Mouse (Mus musculus) liver, embryonic 15.5 days (tissue): ENCODE measurements around the gene St3gal3. TPM values are rescaled to one million over a fixed set of nuclear protein-coding genes. Genes with fewer than 3 reads are reported as not detected.
A peak's percentile ranks its signal among the peaks of the same experiment; 100 is the strongest.

Experiments
- ATAC-seq: fragments of 200-750 bp; cut with Nextera tagmentation; 2 replicates; pipeline ENCODE4 v1.8.0; 2017; ENCODE audit warnings: moderate number of reproducible peaks, mild to moderate bottlenecking, moderate library complexity; ENCODE audit not compliant: insufficient read depth
- H3K27ac ChIP-seq: fragments of 300-500 bp; sonication (generic); replicated peaks from 2 replicates; pipeline ENCODE4 v1.5.1; 2015; ENCODE audit warnings: mild to moderate bottlenecking, inconsistent platforms
- H3K27me3 ChIP-seq: fragments of 300-500 bp; sonication (generic); 2 replicates; pipeline ENCODE4 v1.6.1; 2015; ENCODE audit warnings: mild to moderate bottlenecking, inconsistent platforms
- H3K36me3 ChIP-seq: fragments of 300-500 bp; sonication (generic); replicated peaks from 2 replicates; pipeline ENCODE4 v1.6.1; 2015; ENCODE audit warnings: moderate library complexity, mild to moderate bottlenecking, inconsistent platforms
- H3K4me1 ChIP-seq: fragments of 300-500 bp; sonication (generic); replicated peaks from 2 replicates; pipeline ENCODE4 v1.6.1; 2015; ENCODE audit warnings: inconsistent platforms
- H3K4me2 ChIP-seq: fragments of 300-500 bp; sonication (generic); 2 replicates; pipeline ENCODE4 v1.6.1; 2015; ENCODE audit warnings: moderate library complexity, mild to moderate bottlenecking, inconsistent platforms
- H3K4me3 ChIP-seq: fragments of 300-500 bp; sonication (generic); replicated peaks from 2 replicates; pipeline ENCODE4 v1.5.1; 2015; ENCODE audit warnings: mild to moderate bottlenecking, inconsistent platforms
- H3K9ac ChIP-seq: fragments of 300-500 bp; sonication (generic); 2 replicates; pipeline ENCODE4 v1.6.1; 2015; ENCODE audit warnings: moderate library complexity, mild to moderate bottlenecking, inconsistent platforms
- H3K9me3 ChIP-seq: fragments of 300-500 bp; sonication (generic); replicated peaks from 2 replicates; pipeline ENCODE4 v1.6.1; 2016; ENCODE audit warnings: inconsistent platforms
- WGBS: fragments of 180-500 bp; shearing (Covaris S2); methylation state at CpG from one replicate; pipeline ENCODE4 v1.1.7; 2015; ENCODE audit warnings: mixed read lengths; ENCODE audit not compliant: insufficient replicate concordance; 5-methylcytosine and 5-hydroxymethylcytosine counted together
- polyA plus RNA-seq: library from polyadenylated mRNA; unstranded; fragments of >200 nt; fragmentation: Nextera tagmentation; extraction: Ambion mirVana; gene quantifications from 2 replicates; pipeline ENCODE4 v1.2.1, GENCODE M21; 2015

St3gal3 gene
- polyA plus RNA-seq, 1 experiment from 2014 or later, result 2.0 TPM

- Histone ChIP-seq H3K9me3 (no peaks in the 10 kb centered on the region), H3K4me1 (peaks cover 17% of the 10 kb centered on the region), H3K27me3 (no peaks in the 10 kb centered on the region), H3K27ac (no peak overlapping the region), H3K9ac (no peak overlapping the region), H3K4me3 (no peak overlapping the region), H3K4me2 (no peak overlapping the region), H3K36me3 (peaks cover 56% of the 10 kb centered on the region)
- no peak for ATAC-seq
- WGBS, result 76% methylated on average over 7 of the region's 7 CpGs
Measured at GRCm38 (mm10) chr4:117895339-117895738, 239.4 kb downstream of the St3gal3 start.

- no peak overlapping the region for H3K4me3 ChIP-seq
- peaks cover 52% of the 10 kb centered on the region for H3K36me3 ChIP-seq
- H3K4me2 ChIP-seq, result no peak overlapping the region
- ATAC-seq, result no peak
- no peak overlapping the region for H3K27ac ChIP-seq
- 81% methylated on average over 8 of the region's 8 CpGs for WGBS
- H3K4me1 ChIP-seq, result peaks cover 22% of the 10 kb centered on the region
- H3K9me3 ChIP-seq, result no peaks in the 10 kb centered on the region
- no peaks in the 10 kb centered on the region for H3K27me3 ChIP-seq
- H3K9ac ChIP-seq, result no peak overlapping the region
Measured at GRCm38 (mm10) chr4:117894601-117895000, 240.1 kb downstream of the St3gal3 start.

GRCm38 (mm10) chr4:117893376-117893775 lies 241.3 kb downstream of the St3gal3 start:
- peaks cover 47% of the 10 kb centered on the region for H3K36me3 ChIP-seq
- no peak overlapping the region for H3K4me3 ChIP-seq
- no peak overlapping the region for H3K27ac ChIP-seq
- H3K9me3 ChIP-seq, result no peaks in the 10 kb centered on the region
- no peaks in the 10 kb centered on the region for H3K27me3 ChIP-seq
- peaks cover 22% of the 10 kb centered on the region for H3K4me1 ChIP-seq
- no peak overlapping the region for H3K9ac ChIP-seq
- no peak for ATAC-seq
- 22% methylated on average over 9 of the region's 9 CpGs for WGBS
- no peak overlapping the region for H3K4me2 ChIP-seq

GRCm38 (mm10) chr4:117891738-117892161 lies 243.0 kb downstream of the St3gal3 start, which contains the start of gene Dph2:
Dph2 (minus strand) TSS chr4:117892032.
- Histone ChIP-seq H3K27ac (no peak within 1 kb of the TSS; the same call in 1 of the 2 replicates), H3K36me3 (peaks cover 34% of the 10 kb centered on the region), H3K4me1 (peaks cover 31% of the 10 kb centered on the region), H3K9ac (peak within 1 kb of the TSS; percentile 62), H3K4me2 (peak within 1 kb of the TSS; percentile 86), H3K4me3 (peak within 1 kb of the TSS; percentile 84), H3K9me3 (no peaks in the 10 kb centered on the region), H3K27me3 (no peaks in the 10 kb centered on the region)
- ATAC-seq, result peak; percentile 69
- 0% methylated on average over 21 of the region's 21 CpGs for WGBS

- WGBS, result 85% methylated on average over 8 of the region's 8 CpGs
- Histone ChIP-seq H3K27ac (no peak overlapping the region), H3K4me1 (peaks cover 40% of the 10 kb centered on the region), H3K9ac (no peak overlapping the region), H3K4me2 (peak overlapping the region; percentile 86), H3K4me3 (peak overlapping the region; percentile 84), H3K9me3 (no peaks in the 10 kb centered on the region), H3K36me3 (peaks cover 29% of the 10 kb centered on the region), H3K27me3 (no peaks in the 10 kb centered on the region)
- ATAC-seq, result no peak
Measured at GRCm38 (mm10) chr4:117890750-117891149, 244.0 kb downstream of the St3gal3 start.

GRCm38 (mm10) chr4:117890031-117890430 lies 244.7 kb downstream of the St3gal3 start:
- peaks cover 47% of the 10 kb centered on the region for H3K4me1 ChIP-seq
- H3K9me3 ChIP-seq, result no peaks in the 10 kb centered on the region
- H3K36me3 ChIP-seq, result peaks cover 34% of the 10 kb centered on the region
- 78% methylated on average over 14 of the region's 14 CpGs for WGBS
- no peaks in the 10 kb centered on the region for H3K27me3 ChIP-seq
- H3K9ac ChIP-seq, result no peak overlapping the region
- no peak overlapping the region for H3K4me2 ChIP-seq
- no peak for ATAC-seq
- H3K4me3 ChIP-seq, result no peak overlapping the region
- no peak overlapping the region for H3K27ac ChIP-seq

- ATAC-seq, result no peak
- Histone ChIP-seq H3K36me3 (peaks cover 37% of the 10 kb centered on the region), H3K27me3 (peaks cover 3% of the 10 kb centered on the region; the same call in 1 of the 2 replicates), H3K4me2 (no peak overlapping the region), H3K9me3 (no peaks in the 10 kb centered on the region), H3K9ac (no peak overlapping the region), H3K4me1 (peaks cover 52% of the 10 kb centered on the region), H3K27ac (no peak overlapping the region), H3K4me3 (no peak overlapping the region)
- 80% methylated on average over 15 of the region's 15 CpGs for WGBS
Measured at GRCm38 (mm10) chr4:117889471-117889870, 245.2 kb downstream of the St3gal3 start.

- no peak overlapping the region for H3K27ac ChIP-seq
- WGBS, result 67% methylated on average over 2 of the region's 2 CpGs
- no peak overlapping the region for H3K9ac ChIP-seq
- H3K9me3 ChIP-seq, result no peaks in the 10 kb centered on the region
- H3K36me3 ChIP-seq, result peaks cover 36% of the 10 kb centered on the region
- H3K4me1 ChIP-seq, result peaks cover 67% of the 10 kb centered on the region
- peak overlapping the region; percentile 86 for H3K4me3 ChIP-seq
- H3K4me2 ChIP-seq, result peak overlapping the region; percentile 91
- ATAC-seq, result no peak
- H3K27me3 ChIP-seq, result peaks cover 19% of the 10 kb centered on the region
Measured at GRCm38 (mm10) chr4:117887920-117888319, 246.8 kb downstream of the St3gal3 start.

- Histone ChIP-seq H3K36me3 (peaks cover 36% of the 10 kb centered on the region), H3K4me2 (peak within 1 kb of the TSS; percentile 91), H3K4me1 (peaks cover 70% of the 10 kb centered on the region), H3K27ac (peak within 1 kb of the TSS; percentile 91), H3K9me3 (no peaks in the 10 kb centered on the region), H3K4me3 (peak within 1 kb of the TSS; percentile 86), H3K9ac (peak within 1 kb of the TSS; percentile 94), H3K27me3 (peaks cover 26% of the 10 kb centered on the region)
- WGBS, result under 1% methylated on average over 37 of the region's 37 CpGs
- peak; percentile 90 for ATAC-seq
Measured at GRCm38 (mm10) chr4:117887133-117887532, 247.6 kb downstream of the St3gal3 start, which contains the start of gene Atp6v0b. Atp6v0b (minus strand) TSS chr4:117887333.

GRCm38 (mm10) chr4:117886644-117887043 lies 248.1 kb downstream of the St3gal3 start:
- WGBS, result under 1% methylated on average over 24 of the region's 24 CpGs
- ATAC-seq, result peak; percentile 63
- Histone ChIP-seq H3K27me3 (peaks cover 31% of the 10 kb centered on the region), H3K4me2 (peak overlapping the region; percentile 91), H3K9me3 (no peaks in the 10 kb centered on the region), H3K27ac (peak overlapping the region; percentile 91), H3K9ac (peak overlapping the region; percentile 94), H3K4me3 (peak overlapping the region; percentile 86), H3K36me3 (peaks cover 36% of the 10 kb centered on the region), H3K4me1 (peaks cover 67% of the 10 kb centered on the region)

- Histone ChIP-seq H3K27ac (peak overlapping the region; percentile 91), H3K36me3 (peaks cover 36% of the 10 kb centered on the region), H3K27me3 (peaks cover 38% of the 10 kb centered on the region), H3K9ac (peak overlapping the region; percentile 94), H3K4me3 (peak overlapping the region; percentile 86), H3K4me1 (peaks cover 61% of the 10 kb centered on the region), H3K9me3 (no peaks in the 10 kb centered on the region), H3K4me2 (peak overlapping the region; percentile 91)
- 67% methylated on average over 9 of the region's 9 CpGs for WGBS
- ATAC-seq, result no peak
Measured at GRCm38 (mm10) chr4:117885994-117886393, 248.7 kb downstream of the St3gal3 start.

- no peak overlapping the region for H3K4me2 ChIP-seq
- H3K36me3 ChIP-seq, result peaks cover 36% of the 10 kb centered on the region
- no peaks in the 10 kb centered on the region for H3K9me3 ChIP-seq
- H3K4me1 ChIP-seq, result peaks cover 53% of the 10 kb centered on the region
- H3K27me3 ChIP-seq, result peaks cover 47% of the 10 kb centered on the region
- no peak overlapping the region for H3K9ac ChIP-seq
- ATAC-seq, result no peak
- no peak overlapping the region for H3K27ac ChIP-seq
- WGBS, result 89% methylated on average over 10 of the region's 10 CpGs
- H3K4me3 ChIP-seq, result no peak overlapping the region
Measured at GRCm38 (mm10) chr4:117885093-117885492, 249.6 kb downstream of the St3gal3 start.
